Mouse (Mus musculus): Measurements from ENCODE around the gene Abl2.
"Not testable (repeated sequence)": the region's sequence is repeated elsewhere in the genome, so short reads cannot be mapped to it uniquely, and the experiment has no call there.

The Abl2 gene

GRCm38 (mm10) chr1:156558024-156558930, at the start of gene Abl2:
TSS of gene Abl2 (plus strand) at chr1:156558786.
- DNase-seq (ENCODE audit: low spot score): peak; percentile 93

GRCm38 (mm10) chr1:156520136-156520780, 38.3 kb upstream of the Abl2 start:
- no peak for DNase-seq (ENCODE audit: low spot score)

- no peak for DNase-seq (ENCODE audit: low spot score)
Measured at GRCm38 (mm10) chr1:156521796-156522517, 36.6 kb upstream of the Abl2 start.

- DNase-seq (ENCODE audit: low spot score): not testable (repeated sequence)
Measured at GRCm38 (mm10) chr1:156523842-156524241, 34.7 kb upstream of the Abl2 start, which contains the start of gene Gm10031. TSS of gene Gm10031 (plus strand) at chr1:156524012.

- not testable (repeated sequence) for DNase-seq (ENCODE audit: low spot score)
Measured at GRCm38 (mm10) chr1:156532476-156533175, 26.0 kb upstream of the Abl2 start.

- no peak for DNase-seq (ENCODE audit: low spot score)
Measured at GRCm38 (mm10) chr1:156533483-156533882, 25.1 kb upstream of the Abl2 start.

- no peak for DNase-seq (ENCODE audit: low spot score)
Measured at GRCm38 (mm10) chr1:156533911-156534310, 24.7 kb upstream of the Abl2 start.

- DNase-seq (ENCODE audit: low spot score): no peak
Measured at GRCm38 (mm10) chr1:156537031-156537430, 21.6 kb upstream of the Abl2 start.

- DNase-seq (ENCODE audit: low spot score): no peak
Measured at GRCm38 (mm10) chr1:156537701-156538100, 20.9 kb upstream of the Abl2 start.

GRCm38 (mm10) chr1:156538382-156538781, 20.2 kb upstream of the Abl2 start:
- peak; percentile 47 for DNase-seq (ENCODE audit: low spot score)

GRCm38 (mm10) chr1:156539787-156540560, 18.6 kb upstream of the Abl2 start:
- DNase-seq (ENCODE audit: low spot score): peak; percentile 55

- DNase-seq (ENCODE audit: low spot score): peak; percentile 13
Measured at GRCm38 (mm10) chr1:156543999-156544398, 14.6 kb upstream of the Abl2 start.

GRCm38 (mm10) chr1:156558950-156559640, 509 bp downstream of the Abl2 start:
- DNase-seq (ENCODE audit: low spot score): peak; percentile 54

GRCm38 (mm10) chr1:156559641-156560020, 1.0 kb downstream of the Abl2 start:
- no peak for DNase-seq (ENCODE audit: low spot score)

GRCm38 (mm10) chr1:156560500-156560899, 1.9 kb downstream of the Abl2 start:
- no peak for DNase-seq (ENCODE audit: low spot score)

- DNase-seq (ENCODE audit: low spot score): no peak
Measured at GRCm38 (mm10) chr1:156565328-156565727, 6.7 kb downstream of the Abl2 start.

- DNase-seq (ENCODE audit: low spot score): no peak
Measured at GRCm38 (mm10) chr1:156566132-156566531, 7.5 kb downstream of the Abl2 start.

- DNase-seq (ENCODE audit: low spot score): no peak
Measured at GRCm38 (mm10) chr1:156569615-156570014, 11.0 kb downstream of the Abl2 start.

- no peak for DNase-seq (ENCODE audit: low spot score)
Measured at GRCm38 (mm10) chr1:156572952-156573351, 14.4 kb downstream of the Abl2 start.

- no peak for DNase-seq (ENCODE audit: low spot score)
Measured at GRCm38 (mm10) chr1:156581149-156581548, 22.6 kb downstream of the Abl2 start.

Data from embryo, embryonic 10.5 days (tissue).